Mouse (Mus musculus) thymus, postnatal 0 days (tissue): ENCODE measurements around the gene Brpf1. TPM values are rescaled to one million over a fixed set of nuclear protein-coding genes. Genes with fewer than 3 reads are reported as not detected.

Experiments used
- DNase-seq: peaks from one replicate; pipeline ENCODE4 v3.0.0-alpha.2; 2015; ENCODE audit warnings: low spot score
- polyA plus RNA-seq: library from polyadenylated mRNA; unstranded; fragments of >200 nt; fragmentation: Nextera tagmentation; extraction: Ambion mirVana; gene quantifications from 2 replicates; pipeline ENCODE4 v1.2.1, GENCODE M21; 2015

Gene Brpf1
- polyA plus RNA-seq, 1 experiment from 2014 or later: 20.5 TPM

DNA sequence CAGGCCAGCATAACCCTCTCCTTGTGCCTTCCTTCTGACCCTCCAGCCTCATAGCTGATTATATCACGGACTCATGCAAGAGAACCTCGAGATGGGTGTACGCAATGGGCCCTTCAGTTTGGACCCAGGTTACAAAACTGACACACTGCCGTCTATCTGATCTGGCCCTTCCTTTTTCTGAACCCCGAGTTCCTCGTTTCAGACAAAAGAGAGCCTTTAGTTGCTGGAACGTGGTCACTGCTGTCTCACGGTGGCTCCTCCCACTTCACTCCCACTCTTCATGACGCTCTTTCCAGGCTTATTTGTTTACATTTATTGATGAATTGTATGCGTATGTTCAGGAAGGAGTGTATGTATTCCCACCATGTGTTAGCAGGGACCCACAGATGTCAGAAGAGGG, 44.7 kb downstream of the Brpf1 start:
- no peak for DNase-seq

DNA sequence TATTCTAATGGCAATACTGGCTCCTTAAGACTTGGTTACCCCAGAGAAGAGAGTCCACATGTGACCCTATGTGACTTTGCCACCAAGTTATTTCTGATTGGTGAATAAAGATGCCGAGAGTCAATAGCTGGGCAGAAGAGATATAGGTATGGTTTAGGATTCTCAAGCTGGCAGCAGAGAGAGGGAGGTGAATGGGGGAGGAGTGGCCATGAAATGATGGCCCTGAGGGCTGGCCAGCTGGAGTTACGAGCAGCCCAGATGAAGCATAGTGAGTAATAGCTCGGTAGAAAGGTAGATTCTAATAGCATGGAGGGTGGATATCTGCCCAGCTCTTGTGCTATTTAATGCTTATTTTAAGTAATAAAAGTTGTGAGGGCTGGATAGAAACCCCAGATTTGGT, 45.9 kb downstream of the Brpf1 start:
- DNase-seq: no peak

DNA sequence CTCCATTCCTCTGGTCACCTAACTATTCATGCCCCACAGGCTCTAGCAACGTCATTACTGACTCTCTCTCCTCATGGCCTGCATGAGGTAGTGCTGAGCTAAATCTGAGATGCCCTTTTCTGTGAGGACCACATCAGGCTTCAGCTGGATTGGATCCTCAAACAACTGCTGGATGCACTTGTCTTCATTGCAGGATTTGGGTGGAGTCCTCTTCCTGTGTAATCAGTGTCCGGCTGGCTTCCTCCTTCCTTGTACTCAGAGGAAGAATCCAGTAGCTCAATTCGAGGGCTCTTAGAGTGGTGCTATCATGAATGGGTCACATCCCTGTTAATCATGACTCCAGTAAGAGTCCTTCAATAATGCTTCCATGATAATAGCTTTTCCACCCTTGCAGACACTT, 46.8 kb downstream of the Brpf1 start:
- DNase-seq: no peak

DNA sequence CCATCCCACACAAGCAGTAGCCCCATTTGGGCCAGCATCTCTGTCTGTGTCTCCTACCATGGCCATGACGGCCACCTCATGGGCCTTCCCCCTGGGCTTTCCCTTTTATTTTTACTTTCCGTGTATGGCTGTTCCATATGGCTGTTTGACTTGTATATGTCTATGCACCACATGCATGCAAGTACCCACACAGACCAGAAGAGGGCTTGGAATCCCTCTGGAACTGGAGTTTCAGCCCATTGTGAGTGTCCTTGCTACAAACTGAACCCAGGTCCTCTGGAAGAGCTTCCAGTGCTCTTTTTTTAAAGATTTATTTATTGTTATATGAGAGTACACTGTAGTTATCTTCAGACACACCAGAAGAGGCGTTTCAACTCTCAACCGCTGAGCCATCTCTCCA, 54.5 kb downstream of the Brpf1 start:
- DNase-seq: no peak

DNA sequence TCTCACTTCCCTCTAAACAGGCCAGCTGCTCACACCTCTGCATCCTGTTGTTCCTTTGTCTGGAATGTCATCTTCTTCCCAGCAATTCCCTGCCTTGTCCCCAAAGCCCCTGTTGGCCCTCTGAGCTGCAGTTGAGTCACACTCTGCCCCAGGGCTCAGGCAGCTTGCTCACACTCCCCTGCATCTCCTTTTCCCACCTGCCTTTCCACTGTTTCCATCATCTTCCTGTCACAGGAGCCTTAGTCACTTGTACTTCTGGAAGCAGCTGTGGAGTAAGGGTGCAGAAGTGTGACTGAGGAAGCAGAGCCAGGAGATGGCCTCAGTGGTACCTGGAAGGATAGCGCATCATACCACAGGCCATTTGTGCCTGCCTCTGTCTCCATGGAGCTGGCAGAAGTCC, 55.3 kb downstream of the Brpf1 start:
- DNase-seq: no peak

DNA sequence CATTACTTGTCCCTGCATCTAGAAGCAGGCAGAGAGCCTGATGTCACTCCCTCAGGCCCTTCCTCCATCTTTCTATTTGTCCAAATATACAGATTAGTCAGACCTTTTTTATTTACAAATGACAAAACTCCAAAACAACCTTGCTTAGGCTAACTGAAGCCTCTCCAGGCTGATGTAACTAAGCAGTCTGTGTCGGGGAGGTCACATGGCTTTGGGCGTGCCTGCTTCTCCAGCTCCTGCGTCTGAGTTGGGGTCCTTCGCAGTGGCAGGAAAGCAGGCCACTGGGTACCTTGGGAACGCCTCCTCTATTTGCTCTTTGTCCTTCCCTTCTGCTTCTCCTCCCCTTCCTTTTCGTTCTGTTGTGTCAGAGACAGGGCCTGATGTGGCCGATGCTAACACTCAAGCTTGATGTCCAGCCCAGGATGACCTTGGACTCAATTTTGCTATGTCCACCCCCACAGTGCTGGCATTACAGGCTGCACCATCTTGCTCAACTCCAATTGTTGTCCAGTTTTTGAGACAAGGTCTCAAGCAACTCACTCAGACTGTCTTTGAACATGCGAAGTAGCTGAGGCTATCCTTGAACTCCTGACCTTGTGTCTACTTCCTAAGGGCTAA, 57.7 kb downstream of the Brpf1 start:
- no peak for DNase-seq

DNA sequence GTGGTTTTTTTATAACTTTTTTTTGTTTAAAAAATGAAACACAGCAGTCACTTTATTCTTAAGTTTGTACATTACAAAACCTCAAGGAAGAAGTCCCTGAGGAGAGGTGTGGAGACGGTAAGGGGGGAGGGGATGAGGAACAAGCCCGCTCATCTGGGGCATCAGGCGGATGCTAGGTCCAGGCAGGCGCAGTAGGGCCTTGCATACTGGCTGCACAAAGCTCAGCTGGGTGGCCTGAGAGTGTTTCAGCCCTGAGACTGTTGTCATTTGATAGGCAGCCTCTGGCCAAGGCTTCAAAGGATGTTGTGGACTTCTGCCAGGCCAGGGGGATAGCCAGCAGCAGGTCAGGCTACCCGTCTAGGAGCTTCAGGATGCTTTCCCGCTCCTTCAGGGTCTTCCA, 59.7 kb downstream of the Brpf1 start:
- DNase-seq: no peak

DNA sequence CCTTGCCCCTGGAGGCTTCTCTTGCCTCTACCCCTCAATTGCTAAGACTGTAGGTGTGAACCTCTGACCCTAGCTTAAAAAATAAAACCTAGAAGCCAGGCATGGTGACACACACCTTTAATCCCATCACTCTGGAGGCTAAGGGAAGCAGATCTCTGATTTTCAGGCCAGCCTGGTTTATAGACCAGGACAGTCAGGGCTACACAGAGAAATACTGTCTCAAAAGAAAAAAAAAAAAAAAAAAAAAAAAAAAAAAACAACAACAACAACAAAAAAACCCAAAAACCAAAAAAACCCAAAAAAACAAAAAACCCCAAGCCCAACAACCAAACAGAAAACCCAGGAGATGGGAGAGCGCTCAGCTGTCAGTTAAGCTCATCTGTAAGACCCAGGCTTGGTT, 60.6 kb downstream of the Brpf1 start:
- DNase-seq: no peak

DNA sequence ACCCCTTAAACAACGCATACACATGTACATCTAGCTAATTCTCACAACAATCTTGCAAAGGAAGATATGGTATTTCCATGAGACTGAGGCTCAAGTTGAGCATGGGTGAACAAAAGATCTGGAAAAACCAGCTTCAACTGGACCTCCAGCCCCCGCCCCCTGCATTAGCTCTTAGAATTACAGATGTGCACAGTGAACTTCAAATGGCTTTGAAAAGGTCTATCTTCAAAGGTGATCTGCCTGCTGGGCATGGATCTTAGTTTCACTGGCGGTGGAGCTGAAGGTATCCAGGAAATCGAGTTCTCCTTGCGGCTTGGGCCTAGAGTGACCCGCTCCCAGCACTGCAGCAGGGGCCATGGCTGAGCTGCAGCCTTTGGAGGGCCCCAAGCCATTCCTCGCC, 61.2 kb downstream of the Brpf1 start:
- no peak for DNase-seq

DNA sequence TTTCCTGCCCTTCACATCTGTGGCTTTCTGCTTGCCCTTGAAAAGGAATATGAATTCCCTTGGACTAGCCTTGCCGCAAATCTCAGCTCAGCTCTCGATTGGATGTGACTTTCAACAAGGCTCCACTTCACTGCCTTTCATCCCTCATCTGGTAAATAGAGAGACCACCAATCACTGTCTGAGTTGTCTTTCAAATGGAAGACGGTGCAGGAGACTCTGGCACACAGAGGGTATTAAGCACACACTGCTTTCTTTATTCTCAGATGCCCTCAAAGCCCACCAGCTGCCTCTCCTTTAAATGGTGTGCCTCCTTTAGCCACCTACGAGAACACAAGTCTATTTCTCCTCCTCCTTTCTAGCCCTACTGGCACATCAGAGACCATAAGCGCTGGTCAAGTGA, 61.6 kb downstream of the Brpf1 start:
- no peak for DNase-seq

DNA sequence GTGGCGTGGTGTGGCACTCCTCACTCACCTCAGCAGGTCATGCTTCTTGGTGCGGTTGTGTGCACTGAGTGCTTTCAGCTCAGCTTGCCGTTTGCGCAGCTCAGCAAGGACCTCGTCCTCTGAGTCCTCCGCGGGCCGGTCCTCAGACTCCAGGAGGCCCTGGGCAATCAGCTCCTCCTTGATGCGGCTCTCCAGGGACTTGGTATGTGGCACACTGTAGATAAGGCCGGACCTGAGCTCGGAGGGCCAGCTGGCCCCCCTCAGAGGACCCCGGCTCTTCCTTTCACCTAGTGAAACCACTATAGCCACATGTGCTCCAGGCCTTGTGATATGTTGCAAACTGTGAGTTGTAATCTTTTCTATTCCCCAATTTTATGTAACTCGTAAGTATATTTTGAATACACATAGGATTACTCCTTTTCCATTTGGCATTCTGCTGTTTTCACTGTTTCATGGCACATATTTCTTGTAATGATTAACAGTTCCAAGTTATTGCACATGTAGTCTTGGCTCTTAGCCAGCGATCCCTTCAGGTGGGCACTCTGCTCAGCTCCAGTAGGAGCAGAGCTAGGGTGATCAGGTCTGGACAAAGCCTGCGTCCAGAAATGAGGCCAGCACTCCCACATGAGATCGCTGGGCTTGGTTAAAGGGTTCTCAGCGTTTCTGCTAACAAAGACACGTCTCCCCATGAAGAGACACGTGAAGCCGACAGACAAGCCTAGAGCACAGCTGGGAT, 63.4 kb downstream of the Brpf1 start:
- no peak for DNase-seq

DNA sequence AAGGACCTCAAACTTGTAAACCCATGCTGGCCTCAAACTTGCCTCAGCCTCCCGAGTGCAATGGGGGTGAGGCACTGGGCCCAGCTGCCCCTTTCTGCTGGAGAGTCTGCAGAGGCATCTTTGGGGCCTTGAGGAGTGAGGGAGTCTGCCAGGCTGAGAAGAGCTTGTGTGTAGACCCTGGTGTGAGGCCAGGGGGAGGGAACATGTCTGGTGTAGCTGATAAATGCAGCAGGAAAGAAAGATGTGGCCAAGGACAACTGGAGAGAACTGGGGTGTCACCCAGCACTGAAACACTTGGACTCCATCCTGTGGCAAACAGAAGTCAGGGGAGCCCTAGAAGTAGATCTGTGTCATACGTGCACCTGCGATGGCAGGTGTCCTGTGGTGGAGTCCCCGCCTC, 66.6 kb downstream of the Brpf1 start:
- DNase-seq: peak; percentile 18

Other genes with a start within 250 kb of the Brpf1 start
- 36.5 and 45.2 TPM in 2 replicates for gene Setd5, start 229.8 kb upstream of the Brpf1 start, polyA plus RNA-seq
- gene Lhfpl4, start 111.8 kb upstream of the Brpf1 start, polyA plus RNA-seq: 0.27 and 0.66 TPM in 2 replicates
- 37.5 and 37.7 TPM in 2 replicates for gene Mtmr14, start 69.3 kb upstream of the Brpf1 start, polyA plus RNA-seq
- 0.14 and 0.48 TPM in 2 replicates for gene Cpne9, start 24.8 kb upstream of the Brpf1 start, polyA plus RNA-seq
- gene Ogg1, start 19.8 kb downstream of the Brpf1 start, polyA plus RNA-seq: 14.1 and 14.3 TPM in 2 replicates
- 10.9 and 12.7 TPM in 2 replicates for gene Camk1, start 36.8 kb downstream of the Brpf1 start, polyA plus RNA-seq
- 37.5 and 39.5 TPM in 2 replicates for gene Tada3, start 70.7 kb downstream of the Brpf1 start, polyA plus RNA-seq
- gene Arpc4, start 71.0 kb downstream of the Brpf1 start, polyA plus RNA-seq: 528 and 562 TPM in 2 replicates
- gene Ttll3, start 82.1 kb downstream of the Brpf1 start, polyA plus RNA-seq: 4.6 and 7.2 TPM in 2 replicates
- 25.3 and 26.7 TPM in 2 replicates for gene Rpusd3, start 112.2 kb downstream of the Brpf1 start, polyA plus RNA-seq
- 0.37 and 1.5 TPM in 2 replicates for gene Cidec, start 128.6 kb downstream of the Brpf1 start, polyA plus RNA-seq
- gene Jagn1, start 135.4 kb downstream of the Brpf1 start, polyA plus RNA-seq: 69.1 and 70.6 TPM in 2 replicates
- gene Il17re, start 151.3 kb downstream of the Brpf1 start, polyA plus RNA-seq: 6.0 and 7.9 TPM in 2 replicates
- 5.0 and 6.5 TPM in 2 replicates for gene Il17rc, start 164.3 kb downstream of the Brpf1 start, polyA plus RNA-seq
- gene Creld1, start 176.2 kb downstream of the Brpf1 start, polyA plus RNA-seq: 9.5 and 10.3 TPM in 2 replicates
- 0.17 TPM in 2 replicates for gene Prrt3, start 194.8 kb downstream of the Brpf1 start, polyA plus RNA-seq
- 92.3 and 94.4 TPM in 2 replicates for gene Emc3, start 224.5 kb downstream of the Brpf1 start, polyA plus RNA-seq
- gene Fancd2, start 224.5 kb downstream of the Brpf1 start, polyA plus RNA-seq: 10.2 and 11.2 TPM in 2 replicates